Mouse (Mus musculus) heart, postnatal 0 days (tissue): Measurements from ENCODE around the gene Tymp.

Source experiments
- CTCF ChIP-seq: IDR thresholded peaks from 2 replicates; pipeline ENCODE4 v1.5.1; 2016; ENCODE audit warnings: antibody characterized with exemption, control low read depth, low read depth
- EP300 ChIP-seq: IDR thresholded peaks from 2 replicates; pipeline ENCODE4 v1.6.1; 2016; ENCODE audit warnings: antibody characterized with exemption, low read depth

DNA sequence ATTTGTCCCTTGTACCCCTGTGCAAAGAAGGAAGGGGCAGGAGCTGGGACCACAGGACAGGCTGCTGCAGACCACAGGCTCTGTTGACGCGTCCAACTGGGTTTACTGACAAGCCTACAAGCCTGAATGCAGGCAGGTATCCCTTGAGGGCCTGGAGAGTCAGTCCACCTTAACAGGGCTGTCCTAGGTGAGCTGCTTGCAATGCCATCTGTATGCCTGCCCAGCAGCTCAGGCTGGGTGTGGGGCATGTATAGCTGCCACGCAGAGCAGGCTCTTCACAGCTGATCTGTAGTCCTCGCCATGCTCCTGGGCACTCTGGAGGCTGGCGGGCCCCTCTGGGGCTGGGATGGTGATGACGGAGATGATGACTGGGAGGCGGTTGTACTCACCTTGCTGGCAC is 7.8 kb upstream of the Tymp start, which contains the start of gene Klhdc7b:
- no peak for TF ChIP-seq CTCF
- no peak for TF ChIP-seq EP300
